Mouse (Mus musculus) midbrain, embryonic 16.5 days (tissue): ENCODE results near the gene Gaa. TPM values are rescaled to one million over a fixed set of nuclear protein-coding genes. Genes with fewer than 3 reads are reported as not detected.
"Not testable (repeated sequence)": the region's sequence is repeated elsewhere in the genome, so short reads cannot be mapped to it uniquely, and the experiment has no call there.

ENCODE experiments used
- ATAC-seq: fragments of 200-750 bp; cut with Nextera tagmentation; 2 replicates; pipeline ENCODE4 v1.8.0; 2017; ENCODE audit warnings: moderate TSS enrichment
- H3K27ac ChIP-seq: fragments of 300-500 bp; sonication (generic); 2 replicates; pipeline ENCODE4 v1.5.1; 2014; ENCODE audit warnings: mild to moderate bottlenecking, low read length, mixed read lengths
- H3K27me3 ChIP-seq: fragments of 300-500 bp; sonication (generic); 2 replicates; pipeline ENCODE4 v1.6.1; 2014; ENCODE audit warnings: low read depth, low read length, mixed read lengths; ENCODE audit not compliant: control insufficient read depth, insufficient read depth
- H3K36me3 ChIP-seq: fragments of 300-500 bp; sonication (generic); 2 replicates; pipeline ENCODE4 v1.6.1; 2014; ENCODE audit warnings: mild to moderate bottlenecking, low read length, moderate library complexity, mixed read lengths; ENCODE audit not compliant: control insufficient read depth, insufficient read depth
- H3K4me1 ChIP-seq: fragments of 300-500 bp; sonication (generic); 2 replicates; pipeline ENCODE4 v1.6.1; 2014; ENCODE audit warnings: mild to moderate bottlenecking, low read length, mixed read lengths; ENCODE audit not compliant: control insufficient read depth, insufficient read depth
- H3K4me2 ChIP-seq: fragments of 300-500 bp; sonication (generic); 2 replicates; pipeline ENCODE4 v1.6.1; 2014; ENCODE audit warnings: mild to moderate bottlenecking, low read length, mixed read lengths
- H3K4me3 ChIP-seq: fragments of 300-500 bp; sonication (generic); 2 replicates; pipeline ENCODE4 v1.5.1; 2014; ENCODE audit warnings: low read depth, mild to moderate bottlenecking, low read length, moderate library complexity, mixed read lengths
- H3K9ac ChIP-seq: fragments of 300-500 bp; sonication (generic); 2 replicates; pipeline ENCODE4 v1.6.1; 2014; ENCODE audit warnings: low read depth, low read length, mixed read lengths
- H3K9me3 ChIP-seq: fragments of 300-500 bp; sonication (generic); replicated peaks from 2 replicates; pipeline ENCODE4 v1.6.1; 2014; ENCODE audit warnings: mild to moderate bottlenecking, low read length, mixed read lengths; ENCODE audit not compliant: control insufficient read depth, poor library complexity, severe bottlenecking
- WGBS: fragments of 180-500 bp; shearing (Covaris S2); extraction: QIAGEN DNeasy Blood & Tissue Kit; methylation state at CpG from one replicate; pipeline ENCODE4 v1.1.7; 2014; 5-methylcytosine and 5-hydroxymethylcytosine counted together
- polyA plus RNA-seq: library from polyadenylated mRNA; unstranded; fragments of >200 nt; fragmentation: Nextera tagmentation; extraction: Ambion mirVana; gene quantifications from 2 replicates; pipeline ENCODE4 v1.2.1, GENCODE M21; 2015

The Gaa gene
- polyA plus RNA-seq, 1 experiment from 2014 or later, result 120 TPM

DNA sequence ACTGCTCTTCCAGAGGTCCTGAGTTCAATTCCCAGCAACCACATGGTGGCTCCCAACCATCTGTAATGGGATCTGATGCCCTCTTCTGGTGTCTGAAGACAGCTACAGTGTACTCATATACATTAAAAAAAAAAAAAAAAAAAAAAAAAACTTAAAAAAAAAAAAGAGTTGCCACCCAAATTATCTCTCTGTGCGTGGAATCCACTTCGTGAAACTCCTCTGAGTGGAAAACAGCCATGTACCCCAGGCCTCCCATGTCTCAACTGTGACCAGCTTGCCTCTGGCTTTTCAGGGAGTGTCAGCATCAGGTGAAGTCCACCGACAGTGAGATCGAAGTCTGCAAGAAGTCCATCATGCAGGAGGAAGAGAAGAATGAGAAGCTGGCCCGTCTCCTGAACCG is 22.1 kb upstream of the Gaa start:
- not testable (repeated sequence) for H3K4me2 ChIP-seq, H3K36me3 ChIP-seq, H3K27me3 ChIP-seq, H3K4me1 ChIP-seq, H3K9ac ChIP-seq, ATAC-seq, H3K27ac ChIP-seq, H3K4me3 ChIP-seq, H3K9me3 ChIP-seq
- 95% methylated on average over 6 of the region's 6 CpGs for WGBS

DNA sequence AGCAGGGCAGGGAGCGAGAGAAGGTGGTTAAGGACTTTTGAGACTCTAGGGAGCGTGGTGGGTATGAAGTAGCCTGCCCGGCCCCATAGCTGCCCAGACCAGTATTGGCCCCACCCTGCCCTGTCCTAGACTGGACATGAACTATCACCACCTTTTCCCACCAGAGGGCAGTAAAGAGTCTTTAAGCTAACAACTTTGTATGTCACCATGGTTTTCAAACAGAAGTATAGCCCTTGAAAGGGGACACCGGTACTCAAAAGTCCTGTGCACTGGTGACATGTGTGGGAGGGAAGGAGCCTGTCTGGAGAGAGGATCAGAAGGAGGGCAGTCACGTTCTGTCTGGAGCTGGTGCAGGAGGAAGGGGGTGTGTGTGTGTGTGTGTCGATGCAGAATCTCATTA is 18.7 kb upstream of the Gaa start:
- no peak for ATAC-seq
- Histone ChIP-seq H3K9ac (no peak overlapping the region), H3K4me1 (peaks cover 17% of the 10 kb centered on the region), H3K9me3 (no peaks in the 10 kb centered on the region), H3K27me3 (no peaks in the 10 kb centered on the region), H3K27ac (no peak overlapping the region), H3K36me3 (no peaks in the 10 kb centered on the region), H3K4me3 (no peak overlapping the region), H3K4me2 (no peak overlapping the region)
- WGBS, result 36% methylated on average over 6 of the region's 6 CpGs

DNA sequence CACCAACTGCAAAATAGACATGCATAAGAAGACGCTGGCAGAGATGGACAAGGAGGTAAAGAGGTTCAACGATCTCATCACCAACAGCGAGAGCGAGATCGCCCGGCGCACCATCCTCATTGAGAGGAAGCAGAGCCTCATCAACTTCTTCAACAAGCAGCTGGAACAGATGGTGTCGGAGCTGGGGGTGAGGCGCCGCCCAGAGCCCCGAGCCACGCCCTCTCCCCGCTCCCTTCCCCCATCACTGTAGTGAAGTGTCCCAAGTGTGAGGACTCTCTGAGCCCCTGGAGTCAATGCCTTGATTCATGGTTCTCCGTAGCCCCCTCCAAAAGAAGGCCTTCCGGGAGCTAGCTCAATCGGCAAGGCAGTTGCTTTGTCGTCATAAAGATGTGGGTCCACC is 16.7 kb upstream of the Gaa start:
- H3K27me3 ChIP-seq, result no peaks in the 10 kb centered on the region
- H3K9me3 ChIP-seq, result no peaks in the 10 kb centered on the region
- H3K4me2 ChIP-seq, result peak overlapping the region; percentile 14; the same call in 1 of the 2 replicates
- no peak overlapping the region for H3K4me3 ChIP-seq
- WGBS, result 75% methylated on average over 17 of the region's 17 CpGs
- H3K4me1 ChIP-seq, result peaks cover 17% of the 10 kb centered on the region
- ATAC-seq, result no peak
- no peaks in the 10 kb centered on the region for H3K36me3 ChIP-seq
- no peak overlapping the region for H3K9ac ChIP-seq
- no peak overlapping the region for H3K27ac ChIP-seq

DNA sequence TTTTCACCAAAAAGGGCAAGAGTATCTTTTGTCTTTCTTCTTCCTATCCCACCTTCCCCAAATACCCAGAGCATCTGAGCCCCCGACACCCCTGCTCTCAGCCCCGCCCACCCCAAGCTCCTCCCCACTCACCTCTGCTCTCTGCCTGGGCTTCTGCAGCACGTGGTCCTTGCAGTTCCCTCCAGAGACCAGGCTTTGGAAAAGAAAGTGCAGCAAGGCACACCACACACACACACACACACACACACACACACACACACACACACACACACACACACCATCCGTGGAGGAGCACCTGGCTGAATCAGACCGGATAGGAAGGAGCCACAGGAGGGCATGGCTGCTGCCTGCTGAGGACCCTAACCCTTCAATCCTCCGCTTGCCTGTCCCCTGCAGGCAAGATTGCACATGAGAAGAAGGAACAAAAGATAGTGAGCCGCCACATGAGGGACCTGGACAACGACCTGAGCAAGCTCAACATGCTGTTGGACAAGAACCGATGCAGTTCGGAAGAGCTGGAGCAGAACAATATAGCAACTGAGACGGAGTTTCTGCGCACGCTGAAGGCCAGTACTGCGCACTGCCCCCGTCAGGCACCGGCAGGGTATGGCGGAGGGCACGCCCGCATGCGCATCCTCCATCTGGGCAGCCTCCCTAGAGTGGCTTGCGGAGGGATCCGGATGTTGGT is 14.7 kb upstream of the Gaa start:
- H3K9ac ChIP-seq, result peak overlapping the region; percentile 51
- H3K36me3 ChIP-seq, result no peaks in the 10 kb centered on the region
- H3K4me1 ChIP-seq, result peaks cover 17% of the 10 kb centered on the region
- H3K27ac ChIP-seq, result peak overlapping the region; percentile 67
- H3K9me3 ChIP-seq, result no peaks in the 10 kb centered on the region
- H3K4me3 ChIP-seq, result peak overlapping the region; percentile 31
- 3% methylated on average over 21 of the region's 22 CpGs for WGBS
- H3K4me2 ChIP-seq, result peak overlapping the region; percentile 55
- no peaks in the 10 kb centered on the region for H3K27me3 ChIP-seq
- ATAC-seq, result peak; percentile 79

DNA sequence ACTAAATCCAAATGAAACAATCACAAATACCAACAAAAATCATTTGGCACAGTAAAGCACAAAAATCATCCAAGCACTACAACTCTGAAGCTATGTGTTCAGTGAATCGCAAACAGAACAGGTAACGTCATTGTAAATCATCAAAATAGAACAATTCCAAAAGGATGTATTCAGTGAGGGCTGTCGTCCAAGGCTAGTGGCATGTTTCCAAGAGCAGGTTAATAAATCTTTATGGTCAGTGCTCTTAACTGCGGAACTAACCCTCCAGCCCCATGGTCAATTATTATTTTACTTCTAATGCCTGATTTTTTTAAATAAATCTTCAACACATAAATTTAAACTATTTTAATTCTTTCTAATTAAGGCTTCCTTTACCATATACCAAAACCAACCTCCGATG is 11.1 kb upstream of the Gaa start:
- not testable (repeated sequence) for H3K27me3 ChIP-seq, H3K9me3 ChIP-seq, H3K4me3 ChIP-seq, H3K4me2 ChIP-seq, H3K36me3 ChIP-seq, ATAC-seq, H3K27ac ChIP-seq, H3K9ac ChIP-seq
- 91% methylated on average over 5 of the region's 5 CpGs for WGBS
- H3K4me1 ChIP-seq, result peaks cover 17% of the 10 kb centered on the region

DNA sequence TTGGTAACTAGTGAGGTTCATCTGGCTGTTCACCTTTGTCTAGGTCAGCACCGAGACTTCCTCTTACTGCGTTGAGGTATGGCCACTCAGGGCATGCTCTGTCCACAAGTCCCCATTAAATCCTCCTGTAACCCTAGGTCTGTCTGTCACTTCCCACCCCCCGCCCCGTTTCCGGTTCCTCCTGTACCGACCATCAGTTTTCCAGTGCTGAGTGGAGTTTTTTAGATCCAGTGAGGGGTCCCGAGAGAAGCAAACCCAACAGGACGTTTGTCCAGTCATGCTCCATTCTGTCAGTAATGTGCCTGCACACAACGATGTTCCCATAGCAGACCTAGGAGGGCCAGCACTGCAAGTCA is 9.5 kb upstream of the Gaa start:
- 0 out of 2 replicates have a peak, but pooled peaks have one; percentile 7 for ATAC-seq
- Histone ChIP-seq H3K9me3 (no peaks in the 10 kb centered on the region), H3K9ac (peak overlapping the region; percentile 44; the same call in 1 of the 2 replicates), H3K36me3 (peaks cover 6% of the 10 kb centered on the region; the same call in 1 of the 2 replicates), H3K4me2 (peak overlapping the region; percentile 54), H3K4me3 (peak overlapping the region; percentile 29), H3K4me1 (peaks cover under 1% of the 10 kb centered on the region; the same call in 1 of the 2 replicates), H3K27me3 (no peaks in the 10 kb centered on the region), H3K27ac (peak overlapping the region; percentile 60; the same call in 1 of the 2 replicates)
- WGBS, result 65% methylated on average over 9 of the region's 9 CpGs

DNA sequence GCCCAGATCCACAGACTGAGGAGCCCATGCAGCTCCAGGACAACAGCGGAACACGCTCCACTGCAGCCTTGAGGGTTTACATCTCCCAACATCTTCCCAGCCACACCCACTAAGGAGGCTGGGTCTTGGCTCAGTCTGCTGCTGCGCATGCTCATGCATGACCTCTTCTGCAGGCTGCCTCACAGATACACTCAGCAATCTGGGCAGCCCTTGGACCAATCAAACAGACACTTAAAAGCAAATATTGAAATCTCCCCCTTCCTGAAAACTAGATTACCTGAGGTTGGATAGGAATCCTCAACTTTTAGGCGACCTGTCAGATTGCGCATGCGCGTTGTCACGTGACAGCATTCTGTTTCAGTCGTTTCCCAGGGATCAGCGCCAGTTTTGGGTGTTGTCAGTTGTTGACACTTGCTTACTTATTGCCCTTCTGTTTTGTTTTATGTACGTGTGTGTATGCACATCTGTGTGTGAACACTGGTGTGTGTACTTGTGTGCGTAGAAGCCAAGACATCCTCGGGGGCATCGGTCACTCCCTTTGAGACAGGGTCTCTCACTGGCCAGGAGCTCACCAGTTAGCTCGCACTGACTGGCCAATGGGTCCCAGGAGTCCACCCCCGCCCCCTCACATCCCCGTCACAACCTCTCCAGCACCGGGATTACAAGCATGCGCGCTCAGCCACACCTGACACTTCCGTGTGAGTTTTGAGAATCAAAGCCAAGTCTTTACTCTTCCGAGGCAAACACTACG is 8.9 kb upstream of the Gaa start:
- H3K36me3 ChIP-seq, result peaks cover 6% of the 10 kb centered on the region; the same call in 1 of the 2 replicates
- H3K4me1 ChIP-seq, result no peaks in the 10 kb centered on the region
- H3K9me3 ChIP-seq, result no peaks in the 10 kb centered on the region
- peak overlapping the region; percentile 44; the same call in 1 of the 2 replicates for H3K9ac ChIP-seq
- H3K27me3 ChIP-seq, result no peaks in the 10 kb centered on the region
- 66% methylated on average over 23 of the region's 23 CpGs for WGBS
- H3K4me3 ChIP-seq, result peak overlapping the region; percentile 29
- H3K4me2 ChIP-seq, result peak overlapping the region; percentile 54
- H3K27ac ChIP-seq, result peak overlapping the region; percentile 60
- ATAC-seq, result peak; percentile 58; the same call in 1 of the 2 replicates

DNA sequence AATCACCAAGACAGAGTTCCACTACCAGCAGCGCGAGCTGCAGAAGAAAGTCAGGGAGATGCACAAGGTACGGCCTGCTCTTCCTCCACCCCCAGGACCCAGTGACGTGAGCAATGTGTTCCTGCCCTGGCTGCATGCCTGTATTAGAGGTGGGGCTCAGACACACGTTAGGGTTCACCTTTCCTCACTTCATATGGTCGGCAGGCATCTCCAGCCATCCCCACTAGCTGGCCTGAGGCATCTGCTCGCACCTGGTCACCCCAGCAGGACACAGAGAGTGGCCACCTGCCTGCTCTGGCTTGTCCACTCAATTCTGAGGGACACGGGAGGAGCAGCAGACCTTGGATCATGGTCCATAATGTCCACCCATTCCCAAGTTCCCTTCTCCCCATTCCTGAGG is 7.7 kb upstream of the Gaa start:
- Histone ChIP-seq H3K36me3 (peaks cover 6% of the 10 kb centered on the region; the same call in 1 of the 2 replicates), H3K4me1 (no peaks in the 10 kb centered on the region), H3K4me2 (no peak overlapping the region), H3K27me3 (no peaks in the 10 kb centered on the region), H3K9ac (no peak overlapping the region), H3K4me3 (no peak overlapping the region), H3K27ac (no peak overlapping the region), H3K9me3 (no peaks in the 10 kb centered on the region)
- WGBS, result 89% methylated on average over 8 of the region's 8 CpGs
- ATAC-seq, result no peak

DNA sequence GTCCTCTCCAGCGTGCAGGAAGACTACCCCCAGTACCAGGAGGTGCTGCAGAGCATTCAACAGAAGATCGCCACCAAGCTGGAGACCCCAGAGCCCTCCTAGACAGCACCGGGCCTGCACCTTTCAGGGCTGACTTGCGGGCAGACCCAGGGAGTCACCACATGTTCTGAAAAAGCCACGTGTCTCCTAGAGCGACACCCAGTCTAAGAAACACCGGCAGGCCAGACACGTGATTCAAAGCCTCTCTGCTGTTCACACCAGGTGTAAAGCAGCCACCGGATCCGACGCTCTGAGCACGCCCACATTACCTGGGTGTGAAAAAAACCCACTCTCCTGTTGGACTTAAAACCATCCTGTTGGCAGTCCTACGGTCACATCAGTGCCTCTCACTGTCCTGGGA is 3.3 kb upstream of the Gaa start:
- Histone ChIP-seq H3K27me3 (no peaks in the 10 kb centered on the region), H3K36me3 (peaks cover 6% of the 10 kb centered on the region; the same call in 1 of the 2 replicates), H3K27ac (no peak overlapping the region), H3K9me3 (no peaks in the 10 kb centered on the region), H3K4me3 (no peak overlapping the region), H3K4me1 (peaks cover 18% of the 10 kb centered on the region), H3K9ac (no peak overlapping the region), H3K4me2 (no peak overlapping the region)
- WGBS, result 94% methylated on average over 13 of the region's 13 CpGs
- no peak for ATAC-seq
